Mouse (Mus musculus): ENCODE measurements at regions not wholly inside any gene's neighbourhood (a gene's known extent, or its start where the extent isn't known, plus 50 kb on each side); places are given as distances from the start of the nearest gene placed in this dataset.
"Not testable (repeated sequence)": the region's sequence is repeated elsewhere in the genome, so short reads cannot be mapped to it uniquely, and the experiment has no call there.

DNA sequence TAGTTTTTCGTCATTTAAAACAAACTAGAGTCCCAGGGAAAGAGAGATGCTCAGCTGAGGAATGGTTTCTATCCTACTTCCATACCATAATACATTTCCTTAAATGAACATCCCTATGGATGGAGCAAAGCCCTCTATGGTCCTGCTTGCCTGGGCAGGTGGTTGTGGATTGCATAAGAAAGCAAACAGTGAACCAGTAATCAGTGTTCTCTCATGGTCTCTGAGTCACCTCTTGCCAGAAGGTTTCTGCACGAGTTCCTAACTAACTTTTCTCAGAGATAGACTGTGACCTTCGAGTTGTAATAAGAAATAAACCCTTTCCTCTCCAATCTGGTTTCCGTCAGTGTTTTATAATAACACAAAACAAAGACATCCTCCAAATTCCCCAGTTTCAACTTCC is 62.9 kb upstream of the Bet1 start:
- no peak overlapping the region for H3K4me3 ChIP-seq
- intact Hi-C loops (cut with DNase I) = no loop called here

GRCm38 (mm10) chr6:4158293-4158692 is 71.5 kb upstream of the Bet1 start:
- H3K4me3 ChIP-seq = no peak overlapping the region
- H3K27ac ChIP-seq = no peak overlapping the region
- intact Hi-C loops (cut with DNase I) = no loop called here
- DNase-seq = no peak
- no peak for TF ChIP-seq CTCF (IDR thresholded peaks at IDR 0.05)

More for the DNA sequence above, 62.9 kb upstream of the Bet1 start:
- TF ChIP-seq CTCF (IDR thresholded peaks at IDR 0.05) = no peak
- H3K27ac ChIP-seq = no peak overlapping the region
- no peak for DNase-seq

- no peak overlapping the region for H3K27ac ChIP-seq
- DNase-seq = no peak
- TF ChIP-seq CTCF (IDR thresholded peaks at IDR 0.05) = no peak
- intact Hi-C loops (cut with DNase I) = no loop called here
- H3K4me3 ChIP-seq = no peak overlapping the region
Measured at GRCm38 (mm10) chr6:4163733-4164132, 77.0 kb upstream of the Bet1 start.

DNA sequence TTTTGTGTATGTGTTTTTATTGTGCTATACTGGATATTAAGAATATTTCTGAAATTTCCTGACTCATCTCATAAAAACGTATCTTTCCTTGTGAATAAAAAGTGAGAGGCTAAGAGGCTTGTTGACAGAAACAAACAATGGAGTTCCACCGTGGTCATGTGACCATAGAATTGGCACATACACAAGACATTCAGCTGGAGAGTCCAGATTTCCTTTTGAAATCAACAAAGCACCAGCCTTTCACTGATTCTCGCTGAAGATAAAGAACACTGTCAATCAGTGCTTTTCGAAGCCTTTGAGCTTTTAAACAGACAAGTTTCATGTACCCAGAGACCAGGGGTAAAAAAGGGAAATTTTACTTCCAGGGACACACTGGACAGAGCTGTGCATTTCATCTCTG is 80.3 kb upstream of the Bet1 start:
- no peak for DNase-seq
- TF ChIP-seq CTCF (IDR thresholded peaks at IDR 0.05) = no peak
- Histone ChIP-seq H3K27ac (no peak overlapping the region), H3K4me3 (no peak overlapping the region)
- intact Hi-C loops (cut with DNase I) = no loop called here

GRCm38 (mm10) chr6:4167757-4168156 is 81.0 kb upstream of the Bet1 start:
- no peak for DNase-seq
- intact Hi-C loops (cut with DNase I) = no loop called here
- no peak for TF ChIP-seq CTCF (IDR thresholded peaks at IDR 0.05)
- Histone ChIP-seq H3K27ac (no peak overlapping the region), H3K4me3 (no peak overlapping the region)

GRCm38 (mm10) chr6:4171561-4171960 is 84.8 kb upstream of the Bet1 start:
- no peak for TF ChIP-seq CTCF (IDR thresholded peaks at IDR 0.05)
- H3K27ac ChIP-seq = no peak overlapping the region
- DNase-seq = no peak
- intact Hi-C loops (cut with DNase I) = no loop called here
- H3K4me3 ChIP-seq = no peak overlapping the region

- no peak for DNase-seq
- no peak overlapping the region for H3K4me3 ChIP-seq
- intact Hi-C loops (cut with DNase I) = no loop called here
- no peak overlapping the region for H3K27ac ChIP-seq
- peak; percentile 30; the same call in 1 of the 2 replicates for TF ChIP-seq CTCF (IDR thresholded peaks at IDR 0.05)
Measured at GRCm38 (mm10) chr6:4187683-4188082, 100.9 kb upstream of the Bet1 start.

DNA sequence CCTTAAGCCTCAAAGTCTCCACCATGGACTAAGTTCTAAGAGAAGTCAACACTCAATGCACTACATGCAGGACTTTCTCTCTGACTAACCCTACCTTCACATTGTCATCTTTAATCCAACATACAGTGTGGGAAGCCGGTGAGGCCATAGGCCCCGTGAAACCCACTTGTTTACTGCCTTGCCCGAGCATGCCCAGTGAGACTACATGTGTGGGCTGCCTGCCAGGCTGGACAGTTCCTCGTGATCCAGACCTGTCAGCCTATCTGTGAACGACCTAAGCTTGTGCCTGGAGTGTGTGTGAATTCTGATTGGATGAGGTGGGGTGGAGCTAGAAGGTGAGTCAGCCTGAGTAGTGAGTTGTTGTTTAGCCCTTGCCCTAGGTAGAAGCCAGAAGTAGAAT is 104.2 kb upstream of the Bet1 start:
- DNase-seq; H3K27ac ChIP-seq; intact Hi-C loops (cut with DNase I); H3K4me3 ChIP-seq: not testable (repeated sequence)

DNA sequence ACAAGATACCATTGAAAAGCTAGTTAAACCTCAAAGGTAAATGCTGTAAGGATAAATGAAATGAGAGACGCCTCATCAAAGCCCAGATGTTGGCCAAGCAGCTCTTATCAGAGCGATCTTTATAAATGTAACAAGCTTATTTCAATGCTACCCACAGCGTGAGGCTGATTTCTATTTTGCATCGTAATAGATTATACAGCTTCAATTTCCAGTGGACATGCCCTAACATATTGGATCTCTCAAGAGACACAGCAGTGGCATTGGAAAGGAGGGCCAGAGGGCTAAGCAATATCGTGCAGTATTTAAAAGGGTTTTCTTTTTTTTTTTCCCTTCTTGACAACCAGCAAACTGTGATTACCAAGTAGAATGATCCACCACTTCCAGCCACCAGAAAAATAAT is 106.5 kb upstream of the Bet1 start:
- intact Hi-C loops (cut with DNase I) = no loop called here
- H3K4me3 ChIP-seq = no peak overlapping the region
- DNase-seq = no peak
- H3K27ac ChIP-seq = no peak overlapping the region
- no peak for TF ChIP-seq CTCF (IDR thresholded peaks at IDR 0.05)

GRCm38 (mm10) chr6:4201176-4201575 is 114.4 kb upstream of the Bet1 start:
- no peak for TF ChIP-seq CTCF (IDR thresholded peaks at IDR 0.05)
- Histone ChIP-seq H3K4me3 (no peak overlapping the region), H3K27ac (no peak overlapping the region)
- DNase-seq = no peak
- intact Hi-C loops (cut with DNase I) = no loop called here

- TF ChIP-seq CTCF (IDR thresholded peaks at IDR 0.05) = no peak
- no peak for DNase-seq
- intact Hi-C loops (cut with DNase I) = no loop called here
- H3K27ac ChIP-seq = no peak overlapping the region
- no peak overlapping the region for H3K4me3 ChIP-seq
Measured at GRCm38 (mm10) chr6:4205681-4206080, 118.9 kb upstream of the Bet1 start.

DNA sequence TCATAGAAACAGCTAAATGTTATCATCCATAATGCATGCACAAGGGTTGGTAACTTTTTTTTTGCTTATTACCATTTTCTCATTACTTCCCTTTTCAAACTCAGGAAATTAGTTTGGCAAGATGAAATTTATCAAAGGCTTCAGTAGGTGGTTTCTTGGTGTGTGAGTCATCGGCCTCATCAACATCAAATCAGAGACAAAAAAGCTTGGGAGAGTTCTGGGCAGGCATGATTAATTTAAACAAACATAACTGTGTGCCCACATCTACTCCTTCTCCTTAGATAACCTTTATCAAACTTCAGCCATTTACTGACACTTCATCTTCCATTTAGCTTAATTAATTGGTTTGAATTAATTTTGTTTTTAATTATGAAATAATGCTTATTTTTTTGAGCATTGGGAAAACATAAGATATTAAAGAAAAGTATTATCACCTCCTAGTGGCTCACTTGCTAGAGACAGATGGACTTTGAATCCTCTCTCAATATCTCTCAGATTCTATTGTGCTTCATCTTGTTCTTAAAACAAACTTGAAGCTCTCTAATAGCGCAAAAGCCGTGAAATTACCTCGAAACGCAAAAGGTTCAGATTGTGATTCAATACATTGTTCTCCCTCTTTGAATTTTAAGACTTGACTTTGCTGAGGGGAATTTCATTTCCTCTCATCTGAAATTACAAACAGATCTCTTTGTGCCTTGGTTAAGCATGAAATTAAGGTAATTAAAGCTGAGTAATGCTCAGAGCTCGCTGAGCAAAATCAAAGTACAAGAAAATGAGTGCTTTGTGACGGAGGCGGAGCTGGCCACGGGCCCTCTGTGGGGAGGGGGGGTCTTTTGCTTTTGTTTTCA is 158.7 kb upstream of the Bet1 start:
- Histone ChIP-seq H3K4me3 (no peak overlapping the region), H3K27ac (no peak overlapping the region)
- no peak for DNase-seq
- no peak for TF ChIP-seq CTCF (IDR thresholded peaks at IDR 0.05)
- intact Hi-C loops (cut with DNase I) = no loop called here

DNA sequence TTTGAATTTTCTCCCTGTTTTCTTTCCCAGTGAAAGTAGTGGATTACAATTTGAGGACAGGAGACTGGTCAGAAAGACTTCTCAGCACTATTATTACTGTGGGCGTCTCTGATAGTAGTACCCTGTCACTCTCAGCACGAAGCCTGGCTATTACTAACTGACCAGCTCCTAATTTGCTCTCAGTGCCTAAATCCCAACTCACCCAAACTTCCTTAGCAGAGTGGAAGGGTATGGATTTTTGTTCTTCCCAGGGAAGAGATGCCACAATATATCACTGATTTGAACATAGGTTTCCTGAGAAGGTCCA is 159.3 kb upstream of the Bet1 start:
- TF ChIP-seq CTCF (IDR thresholded peaks at IDR 0.05) = no peak
- Histone ChIP-seq H3K4me3 (no peak overlapping the region), H3K27ac (no peak overlapping the region)
- intact Hi-C loops (cut with DNase I) = no loop called here
- DNase-seq = no peak

- no peak for TF ChIP-seq CTCF (IDR thresholded peaks at IDR 0.05)
- DNase-seq = no peak
- intact Hi-C loops (cut with DNase I) = no loop called here
- Histone ChIP-seq H3K4me3 (no peak overlapping the region), H3K27ac (no peak overlapping the region)
Measured at GRCm38 (mm10) chr6:4276607-4277006, 189.8 kb upstream of the Bet1 start.
